Mouse (Mus musculus): Measurements from ENCODE around the gene Arsg.

Arsg gene

DNA sequence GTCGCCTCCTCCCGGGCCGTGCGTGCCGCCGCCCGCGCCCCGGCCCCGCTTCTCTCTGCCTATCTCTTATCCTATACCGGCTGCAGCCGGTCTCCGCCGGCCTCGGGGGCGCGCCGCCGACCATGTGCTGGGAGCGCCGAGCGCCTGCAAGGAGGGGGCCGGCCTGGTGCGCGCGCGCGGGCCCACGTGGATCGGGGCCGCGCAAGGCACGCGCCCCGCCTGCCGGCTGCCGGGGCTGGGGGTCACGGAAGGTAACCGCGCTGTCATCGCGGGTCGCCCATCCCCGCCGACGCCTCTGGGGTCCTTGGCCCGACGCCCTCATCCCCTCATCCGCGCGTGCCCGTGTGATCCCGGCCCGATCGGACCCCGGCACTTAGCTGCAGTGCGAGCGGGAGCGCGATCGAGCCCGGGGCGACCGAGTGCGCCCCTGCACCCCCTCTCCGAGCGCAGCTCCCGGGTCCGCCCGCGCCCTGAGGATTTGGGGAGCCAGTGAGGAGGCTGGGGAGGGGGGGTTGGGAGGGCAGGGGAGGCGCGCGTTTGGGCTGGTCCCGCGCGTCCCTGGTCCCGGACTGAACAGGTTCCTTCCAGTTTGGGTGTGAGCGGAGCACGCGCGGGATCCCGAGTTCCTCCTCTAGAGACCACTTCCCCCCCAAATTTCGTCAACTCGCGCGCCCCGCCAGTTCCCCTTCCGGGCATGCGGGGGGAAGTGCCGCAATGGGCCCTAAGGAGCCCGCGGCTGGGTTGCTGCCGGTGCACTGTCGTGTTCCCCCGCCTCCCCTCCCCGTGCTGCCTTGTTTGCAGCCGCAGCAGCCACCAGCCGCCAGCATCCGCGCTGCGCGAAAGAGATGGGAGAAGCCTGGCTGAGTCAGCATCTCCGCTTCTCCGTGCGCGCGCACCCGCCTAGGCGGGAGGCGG, at the start of gene Arsg, which contains the start of gene Slc16a6:
Gene Arsg (plus strand): TSS at position 204 of the 915 bp plus-strand sequence.
Gene Slc16a6 (minus strand): TSS at position 428 of the 915 bp plus-strand sequence.
- TF ChIP-seq GATA4 (IDR thresholded peaks at IDR 0.05; ENCODE audit: insufficient replicate concordance, low read length): no peak

DNA sequence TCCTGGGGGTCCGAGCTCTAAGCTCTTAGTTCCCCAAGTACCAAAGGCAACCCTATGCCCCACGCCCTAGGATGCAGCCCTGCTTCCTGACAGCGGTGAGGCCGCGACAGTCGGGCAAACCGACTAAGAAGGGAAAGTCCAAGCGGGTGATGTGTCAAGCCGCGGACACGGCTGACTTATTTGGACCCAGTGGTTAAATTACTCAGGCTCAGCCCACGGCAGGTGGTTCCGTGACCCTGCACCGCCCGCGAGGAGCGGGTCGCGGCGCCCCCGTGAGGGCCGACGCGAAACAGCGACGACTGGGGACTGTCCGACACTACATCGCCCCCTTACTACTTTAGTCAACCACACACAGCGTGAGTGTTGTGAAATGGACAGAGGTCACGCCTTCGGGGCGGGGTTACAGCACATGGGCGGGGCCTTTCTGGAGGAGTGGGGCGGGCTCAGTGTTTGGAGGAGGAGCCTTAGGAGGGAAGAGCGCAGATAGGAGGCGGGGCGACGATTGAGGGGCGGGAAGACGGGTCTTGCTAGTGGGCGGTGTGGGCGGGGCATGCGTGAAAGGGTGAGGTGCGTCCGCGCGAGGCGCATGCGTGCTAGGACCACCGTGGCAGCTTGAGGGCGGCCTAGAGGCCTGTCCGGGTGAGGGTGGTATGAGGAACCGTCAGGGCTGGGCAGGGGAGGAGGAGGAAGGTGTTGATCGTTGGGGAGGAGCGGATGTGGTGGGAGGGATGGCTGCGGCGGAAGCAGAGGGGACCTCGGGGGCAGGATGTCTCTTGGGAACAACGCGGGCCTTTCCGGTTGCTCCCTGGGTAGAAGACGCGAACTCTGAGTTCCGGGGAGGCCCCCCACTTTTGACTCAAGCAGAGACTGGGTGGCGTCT, 47.5 kb upstream of the Arsg start, which contains the start of gene Amz2:
Gene Amz2 (plus strand): TSS at position 555 of the 880 bp plus-strand sequence.
- peak; percentile 58; the same call in 1 of the 2 replicates for TF ChIP-seq GATA4 (IDR thresholded peaks at IDR 0.05; ENCODE audit: insufficient replicate concordance, low read length)

DNA sequence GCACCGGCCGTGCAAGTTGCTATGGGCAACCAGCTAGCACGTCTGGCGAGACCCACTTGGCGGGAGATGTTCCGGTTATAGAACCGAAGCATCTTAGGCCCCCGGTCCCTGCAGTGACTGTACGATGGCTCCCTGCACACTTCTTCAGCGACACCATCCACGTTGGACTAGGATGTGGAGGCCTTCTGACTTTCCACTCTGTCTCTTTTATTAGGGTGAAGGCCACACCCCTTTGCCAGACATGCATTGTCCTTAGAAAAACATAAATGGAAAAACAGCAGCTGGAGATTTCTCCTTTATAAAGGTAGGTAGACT, 46.9 kb upstream of the Arsg start:
- no peak for TF ChIP-seq GATA4 (IDR thresholded peaks at IDR 0.05; ENCODE audit: insufficient replicate concordance, low read length)

DNA sequence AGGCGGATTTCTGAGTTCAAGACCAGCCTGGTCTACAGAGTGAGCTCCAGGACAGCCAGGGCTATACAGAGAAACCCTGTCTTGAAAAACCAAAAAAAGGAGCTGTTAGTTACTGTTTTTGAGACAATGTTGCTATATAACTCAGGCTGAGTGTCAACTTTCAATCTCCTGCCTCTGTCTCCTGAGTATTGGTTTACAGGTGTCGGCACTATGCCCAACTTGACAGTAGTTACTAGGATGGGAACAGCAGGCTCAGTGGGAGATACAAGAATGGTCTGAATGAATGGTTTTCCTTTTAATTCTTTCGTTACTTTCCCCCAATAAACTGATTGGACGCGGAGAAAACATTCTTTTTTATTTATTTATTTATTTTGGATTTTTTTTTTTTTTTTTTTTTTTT, 45.8 kb upstream of the Arsg start:
- no peak for TF ChIP-seq GATA4 (IDR thresholded peaks at IDR 0.05; ENCODE audit: insufficient replicate concordance, low read length)

DNA sequence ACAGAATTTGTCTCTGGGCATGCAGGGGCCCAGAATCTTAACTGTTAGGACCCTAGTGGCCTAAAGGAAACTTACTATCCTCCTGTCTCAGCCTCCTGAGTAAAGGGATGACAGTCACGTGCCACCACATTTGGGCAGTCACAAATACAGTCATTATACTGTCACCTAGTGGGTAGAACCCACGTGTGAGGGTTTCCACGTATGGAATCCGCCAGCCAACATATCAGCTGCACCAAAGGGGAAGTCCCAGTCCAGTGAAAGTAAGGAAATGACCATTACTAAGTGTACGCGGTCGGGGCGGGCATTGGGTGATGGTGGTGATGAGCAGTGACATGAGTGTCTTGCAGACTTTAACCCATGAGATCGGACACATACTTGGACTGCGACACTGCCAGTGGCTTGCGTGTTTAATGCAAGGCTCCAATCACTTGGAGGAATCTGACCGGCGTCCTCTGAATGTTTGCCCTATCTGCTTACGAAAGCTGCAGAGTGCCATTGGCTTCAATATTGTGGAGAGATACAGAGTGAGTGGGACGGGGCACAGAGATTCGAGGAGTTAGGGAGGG, 38.9 kb upstream of the Arsg start:
- TF ChIP-seq GATA4 (IDR thresholded peaks at IDR 0.05; ENCODE audit: insufficient replicate concordance, low read length): no peak

DNA sequence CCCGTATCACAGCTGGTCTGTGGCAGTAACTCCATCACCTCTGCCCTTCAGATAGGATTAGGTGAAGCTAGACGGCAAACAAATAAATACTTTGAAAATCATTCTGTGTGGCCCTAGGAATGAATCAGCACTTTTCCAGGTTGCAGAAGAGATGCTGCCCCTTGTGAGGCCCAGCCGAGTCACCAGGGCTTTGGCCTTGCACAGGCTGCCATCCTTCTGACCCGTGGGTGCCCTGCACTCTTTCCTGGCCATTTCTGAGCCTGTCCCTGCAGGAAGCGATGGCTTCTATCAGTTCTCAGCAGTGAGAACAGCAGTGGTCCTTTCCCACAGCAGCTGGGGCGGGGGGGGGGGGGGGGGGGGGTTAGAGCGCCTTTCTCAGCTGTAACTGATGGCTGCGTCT, 36.3 kb upstream of the Arsg start:
- TF ChIP-seq GATA4 (IDR thresholded peaks at IDR 0.05; ENCODE audit: insufficient replicate concordance, low read length): no peak

DNA sequence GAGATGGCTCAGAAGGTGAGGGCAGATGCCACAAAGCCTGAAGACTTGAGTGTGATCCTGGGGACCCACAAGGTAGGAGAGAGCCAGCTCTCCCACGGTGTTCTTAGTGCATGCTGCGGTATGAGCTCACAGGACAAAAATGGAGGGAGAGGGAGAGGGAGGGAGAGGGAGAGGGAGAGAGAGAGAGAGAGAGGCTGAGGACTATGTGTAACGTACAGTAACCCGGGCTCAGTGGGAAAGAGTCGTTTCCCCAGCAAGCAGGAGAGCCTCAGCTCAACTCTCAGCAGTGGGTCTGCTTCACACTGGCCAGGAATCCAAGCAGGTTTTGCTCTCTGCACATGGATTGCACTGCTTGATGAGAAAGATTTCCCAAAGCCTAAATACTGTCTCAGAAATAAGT, 34.0 kb upstream of the Arsg start:
- TF ChIP-seq GATA4 (IDR thresholded peaks at IDR 0.05; ENCODE audit: insufficient replicate concordance, low read length): no peak

DNA sequence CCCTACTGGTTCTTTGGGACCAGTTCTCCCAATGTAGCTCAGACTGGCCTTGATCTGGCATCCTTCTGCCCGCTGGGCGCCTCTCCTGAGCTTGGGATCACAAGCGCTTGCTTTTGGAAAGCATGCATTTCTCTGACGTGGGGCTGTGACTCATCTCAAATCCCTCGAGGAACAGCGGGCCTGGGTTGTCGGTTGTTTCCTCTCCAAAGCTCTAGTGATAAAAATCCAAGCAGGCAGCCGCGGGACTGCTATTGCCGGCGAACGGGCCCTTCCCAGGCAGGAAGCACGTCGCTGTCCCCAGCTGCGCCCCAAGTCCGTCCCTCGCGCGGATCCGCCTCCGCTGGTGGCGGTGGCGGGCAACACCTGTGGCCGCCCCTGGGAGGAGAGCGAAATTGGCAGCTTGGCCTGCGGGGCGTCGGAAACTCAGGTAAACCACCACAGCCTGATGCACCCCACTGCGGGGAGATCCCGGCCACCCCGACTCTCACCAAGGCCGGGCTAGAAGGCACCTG, 33.3 kb upstream of the Arsg start:
- TF ChIP-seq GATA4 (IDR thresholded peaks at IDR 0.05; ENCODE audit: insufficient replicate concordance, low read length): peak; percentile 43; the same call in 1 of the 2 replicates

DNA sequence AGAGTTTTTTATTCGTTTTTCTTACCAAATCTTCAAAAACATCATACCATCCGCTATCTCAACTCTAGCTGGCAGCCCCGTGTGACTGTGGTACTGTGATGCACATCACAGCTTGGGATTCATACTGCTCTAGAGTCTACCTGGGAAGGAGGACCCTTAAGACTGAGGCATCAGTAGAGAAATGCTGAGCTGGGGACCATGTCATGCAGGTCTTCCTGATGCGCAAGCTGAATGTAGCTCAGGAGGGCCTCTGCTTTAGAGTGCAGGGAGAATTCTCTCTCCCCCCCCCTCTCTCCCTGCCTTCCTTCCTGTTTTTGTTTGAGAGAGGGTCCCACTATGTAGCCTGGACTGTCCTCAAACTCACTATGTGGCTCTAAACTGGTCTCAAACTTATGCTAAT, 32.5 kb upstream of the Arsg start:
- TF ChIP-seq GATA4 (IDR thresholded peaks at IDR 0.05; ENCODE audit: insufficient replicate concordance, low read length): no peak

DNA sequence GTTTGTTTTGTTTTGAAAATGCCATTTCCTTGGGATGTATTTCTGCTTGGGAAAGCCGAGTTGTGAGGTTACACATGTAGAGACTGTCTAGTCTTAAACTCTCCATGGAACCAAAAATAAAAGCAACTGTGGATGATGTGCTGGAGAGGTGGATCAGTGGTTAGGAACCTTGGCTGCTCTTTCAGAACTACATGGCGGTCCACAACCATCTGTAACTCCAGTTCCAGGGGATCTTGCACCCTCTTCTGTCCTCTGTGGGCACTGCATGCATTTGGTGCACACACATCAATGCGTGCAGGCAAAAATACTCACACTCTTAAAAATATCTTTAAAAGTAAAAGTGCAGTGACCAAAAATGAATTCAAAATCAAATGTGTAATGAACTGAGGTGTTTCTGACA, 32.1 kb upstream of the Arsg start:
- TF ChIP-seq GATA4 (IDR thresholded peaks at IDR 0.05; ENCODE audit: insufficient replicate concordance, low read length): no peak

DNA sequence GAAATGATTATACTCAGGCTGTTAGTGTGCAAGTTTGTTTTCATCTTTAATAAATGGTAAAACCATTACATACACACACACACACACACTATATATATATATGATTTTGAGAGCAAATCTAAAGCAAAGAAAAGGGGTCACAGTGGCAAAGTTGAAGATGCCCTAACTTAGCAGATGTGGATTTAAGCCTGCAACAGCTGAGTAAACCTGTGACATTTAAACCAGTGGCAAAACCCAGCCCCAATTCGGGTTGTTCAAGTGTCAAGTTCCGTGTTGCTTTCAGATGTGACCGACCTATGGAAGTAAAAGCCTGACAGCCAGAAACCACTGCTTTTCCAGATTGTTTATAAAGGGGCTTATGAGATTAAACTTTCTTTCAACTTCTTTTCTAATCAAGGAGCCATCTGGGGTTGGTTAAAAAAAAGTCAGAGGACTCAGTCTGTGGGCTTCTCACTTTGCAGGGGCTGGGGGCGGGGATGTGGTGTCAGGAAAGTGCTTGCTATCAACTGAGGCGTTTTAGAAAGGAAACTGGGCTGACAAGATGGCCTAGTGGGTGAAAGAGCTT, 30.9 kb upstream of the Arsg start:
- no peak for TF ChIP-seq GATA4 (IDR thresholded peaks at IDR 0.05; ENCODE audit: insufficient replicate concordance, low read length)

DNA sequence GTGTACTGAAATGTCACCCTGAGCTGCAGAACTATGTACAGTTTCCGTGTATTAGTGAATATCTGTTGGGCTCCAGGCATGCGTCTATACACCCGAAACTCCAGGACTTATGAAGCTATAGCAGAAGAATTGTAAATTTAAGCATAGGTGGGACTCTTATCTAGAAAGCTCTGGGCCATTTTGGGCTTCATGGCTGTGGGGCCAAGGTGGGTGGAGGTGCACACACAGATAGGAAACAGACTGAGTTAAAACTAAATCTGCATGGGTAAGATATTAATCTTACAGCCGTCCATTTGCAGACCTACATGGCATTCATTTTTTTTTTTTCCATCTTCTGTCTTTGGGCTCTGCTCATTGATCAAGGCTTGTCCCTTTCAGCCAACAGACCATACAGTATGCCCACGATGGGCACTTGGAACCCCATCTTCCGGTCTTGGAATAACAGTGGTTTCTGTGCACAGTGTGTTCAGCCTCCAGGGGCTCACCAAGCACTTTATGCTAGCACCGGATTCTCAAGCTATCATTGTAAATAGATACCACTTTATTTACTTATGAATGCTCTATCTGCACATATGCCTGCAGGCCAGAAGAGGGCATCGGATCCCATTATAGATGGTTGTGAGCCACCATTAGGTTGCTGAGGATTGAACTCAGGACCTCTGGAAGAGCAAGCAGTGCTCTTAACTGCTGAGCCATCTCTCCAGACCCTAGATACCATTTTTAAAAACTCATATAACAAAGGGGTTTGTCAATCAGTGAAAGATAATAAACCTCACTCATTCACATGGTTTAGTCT, 29.5 kb upstream of the Arsg start:
- no peak for TF ChIP-seq GATA4 (IDR thresholded peaks at IDR 0.05; ENCODE audit: insufficient replicate concordance, low read length)

DNA sequence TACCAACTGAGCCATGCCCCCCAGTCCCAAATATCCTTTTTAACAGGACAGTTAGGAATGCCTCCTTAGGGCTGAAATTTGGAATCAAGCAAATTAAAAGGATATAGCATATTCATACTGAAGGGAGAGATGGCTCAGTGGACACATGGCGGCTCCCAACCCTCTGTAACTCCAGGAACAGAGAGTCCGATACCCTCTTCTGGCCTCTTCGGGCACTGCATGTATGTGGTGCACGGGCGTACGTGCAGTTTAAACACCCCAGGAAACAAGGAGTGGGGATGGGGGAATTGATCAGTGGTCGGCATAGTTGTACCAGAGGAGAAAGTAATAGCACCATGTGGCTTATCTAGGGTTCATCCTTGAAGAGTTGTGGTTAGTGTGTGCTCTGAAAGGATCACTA, 28.6 kb upstream of the Arsg start:
- TF ChIP-seq GATA4 (IDR thresholded peaks at IDR 0.05; ENCODE audit: insufficient replicate concordance, low read length): no peak

DNA sequence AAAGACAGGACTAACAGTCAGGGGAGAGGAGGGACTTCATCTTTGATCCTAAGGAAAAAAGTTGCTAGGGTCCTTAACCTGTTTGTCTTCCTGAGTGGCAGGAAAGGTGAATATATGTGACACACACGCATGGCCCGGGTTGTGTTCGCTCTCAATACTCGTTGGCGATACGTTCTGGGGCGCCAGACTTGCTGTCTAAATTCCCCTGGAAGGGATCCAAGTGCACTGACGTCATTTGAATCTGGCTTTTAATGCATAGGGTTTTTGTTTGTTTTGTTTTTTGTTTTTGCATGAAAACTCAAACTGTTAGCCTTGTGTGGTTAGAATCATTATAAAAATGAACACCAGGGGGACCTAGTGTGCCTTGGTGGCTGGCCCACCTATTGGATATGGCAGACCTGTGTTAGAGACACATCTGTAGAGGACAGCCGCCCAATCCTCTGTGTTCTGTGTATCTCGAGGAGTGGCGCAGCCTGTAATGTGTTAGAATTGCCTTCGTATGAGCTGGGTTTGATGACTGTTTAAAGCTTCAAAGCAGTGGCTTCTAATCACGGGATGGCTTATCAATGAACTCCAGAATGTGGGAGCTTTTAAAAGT, 27.6 kb upstream of the Arsg start:
- no peak for TF ChIP-seq GATA4 (IDR thresholded peaks at IDR 0.05; ENCODE audit: insufficient replicate concordance, low read length)

Data from liver, adult (tissue).